Mouse (Mus musculus) heart, postnatal 10 days (tissue): ENCODE measurements at regions not wholly inside any gene's neighbourhood (a gene's known extent, or its start where the extent isn't known, plus 50 kb on each side); places are given as distances from the start of the nearest gene placed in this dataset.
"Not testable (repeated sequence)": the region's sequence is repeated elsewhere in the genome, so short reads cannot be mapped to it uniquely, and the experiment has no call there.

Experiments used
- DNase-seq, 2 experiments: peaks; one replicate each; pipeline ENCODE4 v3.0.0; 2021
- intact Hi-C: fragments of 180-260 bp; cut with DNase I; formaldehyde crosslinking; loops from one replicate; pipeline ENCODE4 v1.15.1; 2025

GRCm38 (mm10) chr5:97330074-97330473 is 62.1 kb downstream of the Naa11 start:
- DNase-seq: peak; percentile 27 to 38
- intact Hi-C loops: no loop called here

GRCm38 (mm10) chr5:97325831-97326230 is 66.3 kb downstream of the Naa11 start:
- intact Hi-C loops: no loop called here
- no peak for DNase-seq

- DNase-seq: no peak
- intact Hi-C loops: no loop called here
Observed at GRCm38 (mm10) chr5:97323873-97324272, 68.3 kb downstream of the Naa11 start.

GRCm38 (mm10) chr5:97319816-97320487 is 72.2 kb downstream of the Naa11 start:
- intact Hi-C loops: no loop called here

GRCm38 (mm10) chr5:97306902-97307301 is 85.3 kb downstream of the Naa11 start:
- intact Hi-C loops: no loop called here
- no peak for DNase-seq

More at GRCm38 (mm10) chr5:97319816-97320487, 72.2 kb downstream of the Naa11 start:
- no peak for DNase-seq

- no peak for DNase-seq
- intact Hi-C loops: no loop called here
Observed at GRCm38 (mm10) chr5:97304921-97305320, 87.3 kb downstream of the Naa11 start.

GRCm38 (mm10) chr5:97301621-97302020 is 90.6 kb downstream of the Naa11 start:
- intact Hi-C loops: no loop called here
- DNase-seq: no peak

GRCm38 (mm10) chr5:97300861-97301260 is 91.3 kb downstream of the Naa11 start:
- intact Hi-C loops: no loop called here
- DNase-seq: no peak

GRCm38 (mm10) chr5:97300114-97300840 is 91.9 kb downstream of the Naa11 start:
- no peak for DNase-seq
- intact Hi-C loops: no loop called here

GRCm38 (mm10) chr5:97299631-97300030 is 92.5 kb downstream of the Naa11 start:
- DNase-seq: no peak
- intact Hi-C loops: no loop called here

- intact Hi-C loops: no loop called here
- no peak for DNase-seq
Observed at GRCm38 (mm10) chr5:97296213-97296612, 96.0 kb downstream of the Naa11 start.

- intact Hi-C loops: no loop called here
- DNase-seq: no peak
Observed at GRCm38 (mm10) chr5:97290166-97290681, 102.0 kb downstream of the Naa11 start.

- intact Hi-C loops: no loop called here
- no peak for DNase-seq
Observed at GRCm38 (mm10) chr5:97289401-97290165, 102.6 kb downstream of the Naa11 start.

- no peak for DNase-seq
- intact Hi-C loops: no loop called here
Observed at GRCm38 (mm10) chr5:97279455-97279854, 112.7 kb downstream of the Naa11 start.

- DNase-seq: no peak
- intact Hi-C loops: no loop called here
Observed at GRCm38 (mm10) chr5:97277795-97278572, 114.2 kb downstream of the Naa11 start.

GRCm38 (mm10) chr5:97276724-97277123 is 115.5 kb downstream of the Naa11 start:
- DNase-seq: no peak
- intact Hi-C loops: no loop called here

GRCm38 (mm10) chr5:97264666-97265065 is 127.5 kb downstream of the Naa11 start:
- intact Hi-C loops, DNase-seq: not testable (repeated sequence)

- DNase-seq: no peak
- intact Hi-C loops: no loop called here
Observed at GRCm38 (mm10) chr5:97257106-97257505, 135.1 kb downstream of the Naa11 start.

GRCm38 (mm10) chr5:97256445-97257060 is 135.6 kb downstream of the Naa11 start:
- intact Hi-C loops: no loop called here
- no peak for DNase-seq

GRCm38 (mm10) chr5:97236930-97237329 is 125.5 kb upstream of the Paqr3 start:
- DNase-seq: peak; percentile 12 to 17
- intact Hi-C loops: no loop called here
